Mouse (Mus musculus): ENCODE measurements around the gene Skida1.

DNA sequence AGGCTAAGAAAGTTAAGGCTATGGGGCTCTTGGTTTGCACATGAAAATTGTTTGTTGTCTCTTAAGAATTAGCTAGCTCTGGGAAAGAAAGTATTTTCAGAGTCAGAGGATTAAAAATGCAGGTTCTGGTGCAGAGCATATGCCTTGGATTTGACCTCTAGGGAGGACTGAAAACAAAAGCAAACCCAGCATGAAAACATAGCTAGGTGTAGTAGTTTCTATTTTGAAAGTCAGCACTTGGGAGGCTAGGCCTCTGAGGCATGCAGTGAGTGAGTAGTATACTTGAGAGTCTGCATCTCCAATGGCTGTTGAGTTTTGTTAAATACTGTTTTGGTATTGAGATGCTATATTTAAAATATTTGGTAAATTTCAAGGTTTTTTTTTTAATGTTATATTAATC, 45.5 kb upstream of the Skida1 start:
- TF ChIP-seq POLR2A (IDR thresholded peaks at IDR 0.05; ENCODE audit: borderline replicate concordance, insufficient read depth, low read length) (no peak), CTCF (IDR thresholded peaks at IDR 0.05; ENCODE audit: borderline replicate concordance, insufficient read depth, low read depth, low read length) (no peak)
